Mouse (Mus musculus) olfactory bulb, adult 2 months (tissue): ENCODE measurements around the gene Mrtfa. TPM values are rescaled to one million over a fixed set of nuclear protein-coding genes. Genes with fewer than 3 reads are reported as not detected.

Source experiments
- H3K27ac ChIP-seq: fragments of 200-500 bp; 2 replicates; pipeline ENCODE4 v1.5.1; 2012; ENCODE audit warnings: low read depth, low read length; ENCODE audit not compliant: insufficient read depth
- H3K4me1 ChIP-seq: fragments of 200-500 bp; 2 replicates; pipeline ENCODE4 v1.6.1; 2012; ENCODE audit warnings: low read length; ENCODE audit not compliant: control insufficient read depth, insufficient read depth
- H3K4me3 ChIP-seq: fragments of 200-500 bp; 2 replicates; pipeline ENCODE4 v1.5.1; 2012; ENCODE audit warnings: mild to moderate bottlenecking, low read depth, low read length, moderate library complexity; ENCODE audit not compliant: insufficient read depth
- CTCF ChIP-seq: fragments of 200-500 bp; IDR thresholded peaks from 2 replicates; pipeline ENCODE4 v1.5.1; 2012; ENCODE audit warnings: low read depth, mild to moderate bottlenecking, low read length, moderate library complexity; ENCODE audit not compliant: insufficient read depth
- POLR2A ChIP-seq: fragments of 200-500 bp; IDR thresholded peaks from 2 replicates; pipeline ENCODE4 v1.6.1; 2012; ENCODE audit warnings: mild to moderate bottlenecking, low read depth, low read length, moderate library complexity; ENCODE audit not compliant: insufficient read depth
- WGBS: fragments of 180-500 bp; shearing (Covaris S2); methylation state at CpG from one replicate; pipeline ENCODE4 v1.1.7; 2018; 5-methylcytosine and 5-hydroxymethylcytosine counted together
- polyA plus RNA-seq: library from polyadenylated mRNA; stranded (reverse); fragments of >200 nt; gene quantifications from 2 replicates; pipeline ENCODE4 v1.2.4, GENCODE M21; 2012; ENCODE audit warnings: low replicate concordance; ENCODE audit not compliant: missing spikeins, insufficient read depth, insufficient read length

The Mrtfa gene
- polyA plus RNA-seq, 1 experiment = not detected

DNA sequence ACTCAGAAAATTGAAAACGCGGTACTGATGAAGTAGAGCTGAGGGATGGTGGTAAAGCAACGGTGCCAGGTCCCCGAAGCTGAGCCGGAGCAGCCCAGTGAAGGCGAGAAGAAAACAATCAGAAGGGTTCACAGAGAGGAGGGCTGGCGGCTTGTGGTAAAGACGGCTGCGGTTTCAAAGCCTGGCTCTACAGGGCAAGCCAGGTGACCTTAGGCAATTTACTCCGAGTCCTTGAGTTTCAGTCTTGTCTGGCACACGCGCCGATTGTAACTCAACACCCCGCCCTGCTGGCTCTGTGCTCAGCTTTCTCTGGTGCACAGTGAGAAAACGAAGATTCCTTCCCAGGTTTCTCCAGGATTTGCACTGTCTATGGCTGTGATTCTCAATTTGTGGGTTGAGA, 22.4 kb upstream of the Mrtfa start:
- Histone ChIP-seq H3K27ac (no peak overlapping the region), H3K4me1 (peaks cover 10% of the 10 kb centered on the region), H3K4me3 (no peak overlapping the region)
- TF ChIP-seq CTCF = no peak
- TF ChIP-seq POLR2A = no peak
- 71% methylated on average over 15 of the region's 15 CpGs for WGBS

- TF ChIP-seq POLR2A = no peak
- TF ChIP-seq CTCF = no peak
Measured at GRCm38 (mm10) chr15:81210496-81210895, 19.9 kb upstream of the Mrtfa start.

DNA sequence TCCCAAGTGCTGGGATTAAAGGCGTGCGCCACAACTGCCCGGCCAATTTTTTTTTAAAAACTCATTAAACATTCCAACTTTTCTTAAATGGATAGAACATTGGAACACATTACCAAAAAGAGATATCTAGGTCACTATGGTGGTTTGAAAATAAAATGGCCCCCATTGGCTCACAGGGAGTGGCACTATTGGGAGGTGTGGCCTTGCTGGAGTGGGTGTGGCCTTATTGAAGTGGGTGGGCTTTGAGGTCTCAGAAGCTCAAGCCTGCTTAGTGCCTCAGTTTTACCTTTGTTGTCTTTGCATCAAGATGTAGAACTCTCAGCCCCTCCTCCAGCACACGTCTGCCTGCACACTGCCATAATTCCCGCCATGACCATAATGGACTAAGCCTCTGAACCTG, 11.9 kb upstream of the Mrtfa start:
- 93% methylated on average over 5 of the region's 5 CpGs for WGBS
- no peak overlapping the region for H3K4me3 ChIP-seq
- TF ChIP-seq POLR2A (no peak), CTCF (no peak)
- H3K4me1 ChIP-seq = no peaks in the 10 kb centered on the region
- no peak overlapping the region for H3K27ac ChIP-seq

More at GRCm38 (mm10) chr15:81210496-81210895, 19.9 kb upstream of the Mrtfa start:
- Histone ChIP-seq H3K27ac (no peak overlapping the region), H3K4me1 (no peaks in the 10 kb centered on the region), H3K4me3 (no peak overlapping the region)
- 67% methylated on average over 5 of the region's 5 CpGs for WGBS

GRCm38 (mm10) chr15:81199372-81199959, 8.9 kb upstream of the Mrtfa start:
- Histone ChIP-seq H3K27ac (no peak overlapping the region), H3K4me1 (no peaks in the 10 kb centered on the region), H3K4me3 (no peak overlapping the region)
- WGBS = 6% methylated on average over 4 of the region's 4 CpGs
- TF ChIP-seq CTCF (no peak), POLR2A (no peak)

DNA sequence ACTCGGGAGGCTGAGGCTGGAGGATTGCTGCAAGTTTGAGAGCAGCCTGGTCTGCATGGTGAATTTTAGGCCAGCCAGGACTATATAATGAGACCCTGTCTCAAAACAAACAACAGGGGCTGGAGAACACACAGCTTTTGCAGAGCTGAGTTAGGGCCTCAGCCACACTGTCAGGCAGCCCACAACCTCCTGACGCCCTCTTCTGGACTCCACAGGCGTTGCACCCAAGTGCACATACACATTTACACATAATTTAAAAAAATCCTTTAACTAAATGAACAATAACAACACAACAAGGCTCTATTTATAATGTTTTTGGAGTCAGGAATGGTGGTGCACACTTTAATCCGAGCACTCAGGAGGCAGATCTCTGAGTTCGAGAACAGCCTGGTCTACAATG, 7.9 kb upstream of the Mrtfa start:
- TF ChIP-seq POLR2A (no peak), CTCF (no peak)
- Histone ChIP-seq H3K4me1 (no peaks in the 10 kb centered on the region), H3K27ac (no peak overlapping the region), H3K4me3 (no peak overlapping the region)
- WGBS = 96% methylated on average over 5 of the region's 5 CpGs

- no peak overlapping the region for H3K4me3 ChIP-seq
Measured at GRCm38 (mm10) chr15:81197197-81197596, 6.6 kb upstream of the Mrtfa start.

GRCm38 (mm10) chr15:81195447-81195846, 4.9 kb upstream of the Mrtfa start:
- WGBS = 54% methylated on average over 4 of the region's 4 CpGs
- H3K4me1 ChIP-seq = no peaks in the 10 kb centered on the region
- no peak overlapping the region for H3K27ac ChIP-seq
- no peak for TF ChIP-seq CTCF
- TF ChIP-seq POLR2A = no peak
- no peak overlapping the region for H3K4me3 ChIP-seq

More at GRCm38 (mm10) chr15:81197197-81197596, 6.6 kb upstream of the Mrtfa start:
- Histone ChIP-seq H3K27ac (no peak overlapping the region), H3K4me1 (no peaks in the 10 kb centered on the region)
- WGBS = 95% methylated on average over 10 of the region's 10 CpGs
- no peak for TF ChIP-seq POLR2A
- no peak for TF ChIP-seq CTCF

- H3K4me3 ChIP-seq = no peak overlapping the region
- 94% methylated on average over 6 of the region's 6 CpGs for WGBS
- H3K27ac ChIP-seq = no peak overlapping the region
- H3K4me1 ChIP-seq = no peaks in the 10 kb centered on the region
- no peak for TF ChIP-seq CTCF
- no peak for TF ChIP-seq POLR2A
Measured at GRCm38 (mm10) chr15:81194791-81195190, 4.2 kb upstream of the Mrtfa start.

GRCm38 (mm10) chr15:81192858-81193257, 2.3 kb upstream of the Mrtfa start:
- TF ChIP-seq POLR2A (no peak), CTCF (no peak)
- no peak overlapping the region for H3K27ac ChIP-seq
- WGBS = 95% methylated on average over 8 of the region's 8 CpGs
- H3K4me3 ChIP-seq = no peak overlapping the region
- no peaks in the 10 kb centered on the region for H3K4me1 ChIP-seq
